Mouse (Mus musculus) large intestine, adult 2 months (tissue): Measurements from ENCODE around the gene Gm10382. TPM values are rescaled to one million over a fixed set of nuclear protein-coding genes. Genes with fewer than 3 reads are reported as not detected.
A peak's percentile ranks its signal among the peaks of the same experiment; 100 is the strongest.
"Not testable (repeated sequence)": the region's sequence is repeated elsewhere in the genome, so short reads cannot be mapped to it uniquely, and the experiment has no call there.

Source experiments
- DNase-seq: peaks from one replicate; pipeline ENCODE4 v3.0.0-alpha.2; 2012; ENCODE audit warnings: low read depth, low spot score
- WGBS: fragments of 180-500 bp; shearing (Covaris S2); methylation state at CpG from one replicate; pipeline ENCODE4 v1.1.7; 2018; 5-methylcytosine and 5-hydroxymethylcytosine counted together
- polyA plus RNA-seq: library from polyadenylated mRNA; depleted of rRNA; stranded (reverse); fragments of >200 nt; gene quantifications from 2 replicates; pipeline ENCODE4 v1.2.3, GENCODE M21; 2012

The Gm10382 gene
- polyA plus RNA-seq, 1 experiment = not detected

GRCm38 (mm10) chr5:125368156-125368555 lies 21.0 kb upstream of the Gm10382 start:
- WGBS = 63% methylated on average over 5 of the region's 5 CpGs

GRCm38 (mm10) chr5:125368568-125368967 lies 20.6 kb upstream of the Gm10382 start:
- 4% methylated on average over 4 of the region's 4 CpGs for WGBS
- no peak for DNase-seq

More at GRCm38 (mm10) chr5:125368156-125368555, 21.0 kb upstream of the Gm10382 start:
- DNase-seq = no peak

GRCm38 (mm10) chr5:125370950-125371693 lies 18.0 kb upstream of the Gm10382 start:
- WGBS = 67% methylated on average over 7 of the region's 7 CpGs
- no peak for DNase-seq

- no peak for DNase-seq
- WGBS = 71% methylated on average over 4 of the region's 4 CpGs
Measured at GRCm38 (mm10) chr5:125372027-125372426, 17.1 kb upstream of the Gm10382 start.

GRCm38 (mm10) chr5:125375871-125376270 lies 13.3 kb upstream of the Gm10382 start:
- 72% methylated on average over 2 of the region's 2 CpGs for WGBS
- DNase-seq = no peak

- 74% methylated on average over 7 of the region's 7 CpGs for WGBS
- no peak for DNase-seq
Measured at GRCm38 (mm10) chr5:125377214-125377613, 11.9 kb upstream of the Gm10382 start.

- 64% methylated on average over 5 of the region's 5 CpGs for WGBS
- DNase-seq = no peak
Measured at GRCm38 (mm10) chr5:125378919-125379318, 10.2 kb upstream of the Gm10382 start.

GRCm38 (mm10) chr5:125381954-125382672 lies 7.0 kb upstream of the Gm10382 start:
- WGBS = 30% methylated on average over 5 of the region's 5 CpGs
- no peak for DNase-seq

- DNase-seq = no peak
Measured at GRCm38 (mm10) chr5:125382673-125383558, 6.2 kb upstream of the Gm10382 start.

GRCm38 (mm10) chr5:125383637-125384420 lies 5.3 kb upstream of the Gm10382 start:
- no peak for DNase-seq
- whole genome bisulfite sequencing = 41% methylated on average over 3 of the region's 3 CpGs

More at GRCm38 (mm10) chr5:125382673-125383558, 6.2 kb upstream of the Gm10382 start:
- WGBS = 24% methylated on average over 6 of the region's 6 CpGs

GRCm38 (mm10) chr5:125384512-125385214 lies 4.5 kb upstream of the Gm10382 start:
- DNase-seq = no peak
- WGBS = 49% methylated on average over 2 of the region's 2 CpGs

- WGBS = 33% methylated on average over 8 of the region's 8 CpGs
- no peak for DNase-seq
Measured at GRCm38 (mm10) chr5:125385215-125385940, 3.7 kb upstream of the Gm10382 start.

- not testable (repeated sequence) for DNase-seq
- WGBS = 64% methylated on average over 5 of the region's 6 CpGs
Measured at GRCm38 (mm10) chr5:125387295-125387694, 1.8 kb upstream of the Gm10382 start.

GRCm38 (mm10) chr5:125388358-125389092 lies 597 bp upstream of the Gm10382 start:
- 2% methylated on average over 13 of the region's 13 CpGs for WGBS
- DNase-seq = no peak

- under 1% methylated on average over 69 of the region's 69 CpGs for WGBS
- peak; percentile 93 for DNase-seq
Measured at GRCm38 (mm10) chr5:125389579-125390441, 688 bp downstream of the Gm10382 start, which contains the start of gene Ubc. Ubc (minus strand) TSS chr5:125390202.

GRCm38 (mm10) chr5:125390906-125391477 lies 1.9 kb downstream of the Gm10382 start:
- no peak for DNase-seq
- 79% methylated on average over 3 of the region's 3 CpGs for WGBS
